ENCODE assay signal across 7 mouse cellular contexts in the genomic region with DNA sequence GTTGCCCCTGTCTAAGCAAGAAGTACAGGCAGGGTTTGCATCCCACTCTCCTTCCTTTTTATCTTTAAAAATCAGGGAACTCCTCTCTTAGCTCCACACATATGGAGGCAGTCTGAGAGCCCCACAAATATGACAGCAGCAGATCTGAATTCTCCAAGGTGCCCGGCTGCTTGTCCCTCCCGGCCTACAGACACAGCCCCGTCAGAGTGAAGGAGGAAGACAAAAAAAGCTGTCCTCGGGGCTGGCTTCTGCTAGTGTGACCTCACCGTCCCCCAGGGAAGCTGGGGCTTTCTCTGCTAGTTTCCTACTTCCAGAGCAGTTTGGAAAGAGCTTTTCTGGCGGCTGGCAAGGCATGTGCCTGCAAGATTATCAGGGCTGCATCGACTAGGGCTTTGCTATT. TPM values are rescaled to one million over a fixed set of nuclear protein-coding genes. Genes with fewer than 3 reads are reported as not detected.
DNase-seq lines count a peak whose midpoint lies in the region; ATAC-seq and TF ChIP-seq lines count a peak whose summit lies in the region.

No protein-coding gene starts in this region.

- H3K27me3 ChIP-seq in forebrain, embryonic 14.5 days (replicated peaks; ENCODE audit: control insufficient read depth, insufficient read depth, low read length): no peaks in the 10 kb centered on the region
- H3K27me3 ChIP-seq in midbrain, postnatal 0 days (ENCODE audit: insufficient read depth, low read length): no peaks in the 10 kb centered on the region

- WGBS in forebrain, embryonic 14.5 days: 3% methylated on average over 7 of the region's 7 CpGs
- WGBS in midbrain, postnatal 0 days: 6% methylated on average over 7 of the region's 7 CpGs

- ATAC-seq in forebrain, embryonic 14.5 days: peak; percentile 29; the same call in 1 of the 2 replicates
- peak; percentile 34; the same call in 1 of the 2 replicates for ATAC-seq in midbrain, postnatal 0 days (ENCODE audit: low FRiP score)

- H3K36me3 ChIP-seq in forebrain, embryonic 14.5 days (ENCODE audit: control insufficient read depth, insufficient read depth, low read length): no peaks in the 10 kb centered on the region
- H3K36me3 ChIP-seq in midbrain, postnatal 0 days (ENCODE audit: insufficient read depth, low read length): no peaks in the 10 kb centered on the region

- TF ChIP-seq CTCF in midbrain, postnatal 0 days (IDR thresholded peaks at IDR 0.05): no peak

- H3K9me3 ChIP-seq in forebrain, embryonic 14.5 days (replicated peaks; ENCODE audit: control insufficient read depth, low read length): no peaks in the 10 kb centered on the region
- H3K9me3 ChIP-seq in midbrain, postnatal 0 days (ENCODE audit: low read length): no peaks in the 10 kb centered on the region

- 0 out of 2 replicates have a peak, but pooled peaks cover 3% of the 10 kb centered on the region for H3K4me1 ChIP-seq in forebrain, embryonic 14.5 days (ENCODE audit: control insufficient read depth, insufficient read depth, low read length)
- peaks cover 3% of the 10 kb centered on the region; the same call in 1 of the 2 replicates for H3K4me1 ChIP-seq in midbrain, postnatal 0 days (ENCODE audit: insufficient read depth, low read length)

- intact Hi-C loops in heart, postnatal 25 days (cut with DNase I): loop anchor here (5.0 kb wide), 1 partner anchor 233 kb away; no protein-coding TSS in a partner anchor

- 0 out of 2 replicates have a peak overlapping the region, but pooled peaks have one; percentile 7 for H3K4me2 ChIP-seq in forebrain, embryonic 14.5 days (ENCODE audit: low read length)
- H3K4me2 ChIP-seq in midbrain, postnatal 0 days (ENCODE audit: low read depth, low read length, poor library complexity, severe bottlenecking): no peak overlapping the region

- H3K4me3 ChIP-seq in forebrain, embryonic 14.5 days (ENCODE audit: low read depth, low read length): no peak overlapping the region
- no peak overlapping the region for H3K4me3 ChIP-seq in midbrain, postnatal 0 days (ENCODE audit: low read depth, low read length)

- no peak overlapping the region for H3K27ac ChIP-seq in forebrain, embryonic 14.5 days (ENCODE audit: low read depth, low read length)
- no peak overlapping the region for H3K27ac ChIP-seq in midbrain, postnatal 0 days (ENCODE audit: low read depth, low read length)

- H3K9ac ChIP-seq in forebrain, embryonic 14.5 days (ENCODE audit: low read length): 0 out of 2 replicates have a peak overlapping the region, but pooled peaks have one; percentile 13
- H3K9ac ChIP-seq in midbrain, postnatal 0 days (replicated peaks; ENCODE audit: low read length, poor library complexity, severe bottlenecking): no peak overlapping the region

- peak; percentile 35 for DNase-seq in lung, postnatal 36 days
- DNase-seq in lung, postnatal 4 days: no peak
- peak; percentile 33 for DNase-seq in forebrain, embryonic 14.5 days (ENCODE audit: low spot score)
- peak; percentile 52 for DNase-seq in heart, postnatal 25 days (ENCODE audit: low spot score)
- peak; percentile 40 for DNase-seq in midbrain, postnatal 0 days (ENCODE audit: low spot score)
- no peak for DNase-seq in cerebellum, postnatal 4 days (ENCODE audit: low spot score in 2 of 2)
- no peak for DNase-seq in adrenal gland, postnatal 25 days

RNA-seq across cellular contexts. Expression of a gene that starts 55.3 kb away (rescaled TPM):
- polyA plus RNA-seq in forebrain, embryonic 14.5 days (2014; fragmentation: Nextera tagmentation; extraction: Ambion mirVana): 10.5 and 12.5 TPM in 2 replicates
- 10 to 100 TPM; 12.3 to 12.4 TPM for total RNA-seq in heart, postnatal 25 days (2021)
- total RNA-seq in midbrain, postnatal 0 days (2014; rRNA removed): 4.3 and 4.4 TPM in 2 replicates
- 5.6 and 6.2 TPM in 2 replicates for polyA plus RNA-seq in midbrain, postnatal 0 days (2015; fragmentation: Nextera tagmentation; extraction: Ambion mirVana)
- 25.8 and 26.8 TPM in 2 replicates for total RNA-seq in adrenal gland, postnatal 25 days (2021)

RNA-seq across cellular contexts. Expression of a gene that starts 55.5 kb away (rescaled TPM):
- 61.7 and 64.5 TPM in 2 replicates for polyA plus RNA-seq in forebrain, embryonic 14.5 days (2014; fragmentation: Nextera tagmentation; extraction: Ambion mirVana)
- total RNA-seq in heart, postnatal 25 days (2021): 10 to 100 TPM; 47.7 to 48.8 TPM
- 62.3 and 69.0 TPM in 2 replicates for total RNA-seq in midbrain, postnatal 0 days (2014; rRNA removed)
- polyA plus RNA-seq in midbrain, postnatal 0 days (2015; fragmentation: Nextera tagmentation; extraction: Ambion mirVana): 57.2 and 58.0 TPM in 2 replicates
- total RNA-seq in adrenal gland, postnatal 25 days (2021): 91.6 and 107 TPM in 2 replicates

Comparison
In these comparisons a context has a peak if more than half of its experiments do, and no peak if none do; other contexts are left out.
1. DNase-seq: peak in lung, postnatal 36 days (single experiment), forebrain, embryonic 14.5 days (single experiment), heart, postnatal 25 days (single experiment) and midbrain, postnatal 0 days (single experiment); none in lung, postnatal 4 days (0 of 2), cerebellum, postnatal 4 days (0 of 2) and adrenal gland, postnatal 25 days (single experiment).